Mouse (Mus musculus) embryonic fibroblast, embryonic 13.5 days (primary cell): ENCODE data around the gene Acap2. TPM values are rescaled to one million over a fixed set of nuclear protein-coding genes. Genes with fewer than 3 reads are reported as not detected.

ENCODE experiments used
- H3K27ac ChIP-seq: 2 replicates; pipeline ENCODE4 v1.5.1; 2012; ENCODE audit warnings: low read length, control low read depth, inconsistent platforms; ENCODE audit not compliant: insufficient read depth
- H3K4me1 ChIP-seq: 2 replicates; pipeline ENCODE4 v1.6.1; 2011; ENCODE audit warnings: low read length; ENCODE audit not compliant: control insufficient read depth, insufficient read depth
- H3K4me3 ChIP-seq: 2 replicates; pipeline ENCODE4 v1.5.1; 2011; ENCODE audit warnings: mild to moderate bottlenecking, control low read depth, low read length; ENCODE audit not compliant: insufficient read depth
- CTCF ChIP-seq: IDR thresholded peaks from 2 replicates; pipeline ENCODE4 v1.5.1; 2011; ENCODE audit warnings: mild to moderate bottlenecking, control low read depth, low read length, moderate library complexity, borderline replicate concordance; ENCODE audit not compliant: insufficient read depth
- POLR2A ChIP-seq: IDR thresholded peaks from 2 replicates; pipeline ENCODE4 v1.6.1; 2011; ENCODE audit warnings: low read depth, mild to moderate bottlenecking, control low read depth, low read length, moderate library complexity
- polyA plus RNA-seq: library from polyadenylated mRNA; stranded (reverse); fragments of >200 nt; gene quantifications from 2 replicates; pipeline ENCODE4 v1.2.4, GENCODE M21; 2011; ENCODE audit warnings: low read depth; ENCODE audit not compliant: missing spikeins, insufficient read length

Acap2 gene
- polyA plus RNA-seq, 1 experiment = 59.7 TPM

DNA sequence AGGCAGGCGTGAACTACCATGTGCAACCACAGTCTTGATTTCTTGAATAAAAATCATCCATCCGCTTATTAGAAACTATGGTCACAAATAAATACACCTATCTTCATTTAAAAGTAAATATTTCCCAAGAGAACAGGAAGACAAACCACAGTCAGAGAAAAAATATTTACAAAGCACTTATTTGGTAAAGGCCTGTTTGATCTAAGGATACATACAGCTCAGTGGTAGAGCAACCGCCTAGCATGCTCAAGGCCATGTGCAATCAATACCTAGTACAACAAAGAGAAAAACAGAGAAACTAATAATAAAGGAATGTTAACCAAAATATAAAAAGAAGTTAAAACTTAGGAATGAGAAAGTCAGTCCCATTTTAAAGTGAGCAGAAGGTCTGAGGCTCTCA lies 28.8 kb downstream of the Acap2 start:
- Histone ChIP-seq H3K4me3 (no peak overlapping the region), H3K4me1 (peaks cover 15% of the 10 kb centered on the region), H3K27ac (no peak overlapping the region)
- TF ChIP-seq CTCF (no peak), POLR2A (no peak)

DNA sequence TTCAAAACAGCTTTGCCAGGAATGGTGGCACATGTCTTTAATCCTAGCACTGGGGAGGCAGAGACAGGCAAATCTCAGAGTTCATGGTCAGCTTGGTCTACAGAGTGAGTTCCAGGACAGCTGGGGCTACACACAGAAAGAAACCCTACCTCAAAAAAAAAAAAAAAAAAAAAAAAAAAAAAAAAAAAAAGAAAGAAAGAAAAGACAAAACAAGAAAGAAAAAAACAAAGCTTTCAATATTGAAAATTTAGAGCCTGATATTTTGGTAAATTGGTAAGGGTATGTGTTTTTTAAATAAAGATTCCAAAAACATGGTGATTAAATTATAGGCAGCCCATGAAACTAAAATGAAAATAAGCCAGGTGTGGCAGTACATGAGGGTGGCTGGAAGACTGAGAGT lies 29.6 kb downstream of the Acap2 start:
- H3K4me3 ChIP-seq = no peak overlapping the region
- no peak for TF ChIP-seq POLR2A
- no peak for TF ChIP-seq CTCF
- no peak overlapping the region for H3K27ac ChIP-seq

DNA sequence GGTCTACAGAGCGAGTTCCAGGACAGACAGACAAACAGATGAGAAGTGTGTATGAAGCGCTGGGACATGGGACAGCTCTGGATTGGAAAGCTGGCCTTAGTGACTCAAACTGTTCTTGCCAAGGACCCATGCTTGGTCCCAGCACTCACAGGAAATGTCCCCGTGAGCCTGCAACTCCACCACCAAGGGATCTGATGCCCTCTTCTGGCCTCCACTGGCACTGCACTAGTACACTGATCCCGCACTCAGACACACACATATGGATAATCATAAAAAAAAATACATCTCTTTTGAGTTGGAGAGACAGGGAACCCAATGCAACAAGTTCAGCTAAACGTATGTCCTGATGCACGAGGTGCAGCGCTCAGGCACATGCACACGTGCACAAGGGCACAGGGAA lies 30.7 kb downstream of the Acap2 start:
- H3K4me1 ChIP-seq = peaks cover 14% of the 10 kb centered on the region
- no peak overlapping the region for H3K27ac ChIP-seq
- H3K4me3 ChIP-seq = no peak overlapping the region
- TF ChIP-seq POLR2A = no peak
- no peak for TF ChIP-seq CTCF

More for the DNA sequence above, 29.6 kb downstream of the Acap2 start:
- H3K4me1 ChIP-seq = peaks cover 15% of the 10 kb centered on the region

DNA sequence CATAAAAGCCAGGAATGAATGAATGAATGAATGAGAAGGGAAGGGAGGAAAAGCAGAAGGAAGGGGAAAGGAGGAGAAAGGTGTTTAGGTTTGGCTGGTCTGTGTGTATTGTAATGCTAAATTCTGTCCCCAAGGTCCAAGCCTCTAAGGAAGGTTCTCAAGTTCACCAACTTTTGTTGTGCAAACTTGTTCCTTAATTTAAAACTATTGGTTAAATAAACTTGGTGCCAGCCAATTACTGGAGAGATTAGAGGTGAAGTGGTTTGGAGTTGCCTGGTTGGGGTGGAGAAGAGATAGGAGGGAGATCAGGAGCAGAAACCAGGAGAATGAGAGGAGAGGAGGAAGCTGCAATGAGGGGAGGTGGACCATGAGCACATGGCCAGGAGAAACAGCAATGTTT lies 31.4 kb downstream of the Acap2 start:
- no peak for TF ChIP-seq POLR2A
- TF ChIP-seq CTCF = no peak
- H3K27ac ChIP-seq = no peak overlapping the region
- H3K4me1 ChIP-seq = peaks cover 14% of the 10 kb centered on the region
- H3K4me3 ChIP-seq = no peak overlapping the region

DNA sequence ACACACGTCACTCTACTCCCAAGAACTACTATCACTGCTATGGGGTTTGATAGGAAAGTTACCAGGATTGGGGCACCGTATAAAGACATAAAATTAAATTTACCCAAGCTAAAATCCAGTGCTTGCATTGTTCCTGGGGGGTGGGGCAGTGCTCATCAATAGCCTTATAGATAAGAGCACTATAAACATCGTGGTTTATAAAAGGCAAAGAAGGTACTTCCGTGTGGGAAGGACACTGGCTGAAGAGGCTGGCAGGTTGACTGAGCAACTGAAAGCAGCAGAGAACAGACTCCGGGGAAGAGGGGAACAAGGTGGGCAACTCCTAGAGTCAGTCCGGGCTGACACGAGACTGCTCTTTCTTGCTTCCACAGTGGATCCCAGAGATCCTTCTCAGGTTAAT lies 33.1 kb downstream of the Acap2 start:
- Histone ChIP-seq H3K4me1 (peaks cover 9% of the 10 kb centered on the region), H3K4me3 (no peak overlapping the region), H3K27ac (no peak overlapping the region)
- TF ChIP-seq CTCF (no peak), POLR2A (no peak)

DNA sequence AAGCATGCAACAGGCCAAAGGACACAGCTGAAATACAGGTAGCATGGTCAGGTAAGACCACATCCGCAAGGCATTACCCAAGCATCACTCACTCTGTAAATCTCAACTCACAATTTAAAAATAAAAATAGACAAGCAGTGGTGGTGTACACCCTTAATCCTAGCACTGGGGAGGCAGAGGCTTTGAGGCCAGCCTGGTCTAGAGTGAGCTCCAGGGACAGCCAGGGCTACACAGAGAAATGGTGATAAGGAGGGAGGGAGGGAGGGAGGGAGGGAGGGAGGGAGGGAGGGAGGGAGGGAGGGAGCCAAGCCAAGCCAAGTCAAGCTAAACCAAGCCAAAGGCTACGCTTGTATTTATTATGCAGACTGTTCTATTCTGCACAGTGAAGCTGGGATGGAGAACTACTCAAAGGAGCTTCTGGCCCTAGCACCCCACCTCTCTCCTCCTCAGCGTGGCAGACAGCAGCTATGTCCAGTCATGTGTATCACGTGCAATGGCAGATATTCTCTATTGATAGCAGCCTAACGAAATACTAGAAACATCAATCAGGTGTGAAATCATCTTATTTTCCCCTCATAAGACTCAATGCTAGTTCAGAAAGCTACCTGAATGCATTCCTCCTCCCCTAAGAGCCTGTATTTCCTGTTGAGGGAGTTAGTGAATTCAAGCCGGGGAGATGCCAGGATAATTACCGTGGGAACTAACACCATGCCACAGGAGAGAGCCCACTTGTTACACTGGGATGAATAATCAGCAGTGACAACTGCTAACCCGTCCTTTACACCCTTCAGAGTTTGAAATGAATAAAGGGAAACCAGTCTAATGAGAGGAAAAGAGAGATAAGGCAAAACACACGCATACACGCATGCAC lies 33.8 kb downstream of the Acap2 start:
- peaks cover 5% of the 10 kb centered on the region for H3K4me1 ChIP-seq
- TF ChIP-seq CTCF = no peak
- no peak for TF ChIP-seq POLR2A
- H3K27ac ChIP-seq = no peak overlapping the region
- H3K4me3 ChIP-seq = no peak overlapping the region

DNA sequence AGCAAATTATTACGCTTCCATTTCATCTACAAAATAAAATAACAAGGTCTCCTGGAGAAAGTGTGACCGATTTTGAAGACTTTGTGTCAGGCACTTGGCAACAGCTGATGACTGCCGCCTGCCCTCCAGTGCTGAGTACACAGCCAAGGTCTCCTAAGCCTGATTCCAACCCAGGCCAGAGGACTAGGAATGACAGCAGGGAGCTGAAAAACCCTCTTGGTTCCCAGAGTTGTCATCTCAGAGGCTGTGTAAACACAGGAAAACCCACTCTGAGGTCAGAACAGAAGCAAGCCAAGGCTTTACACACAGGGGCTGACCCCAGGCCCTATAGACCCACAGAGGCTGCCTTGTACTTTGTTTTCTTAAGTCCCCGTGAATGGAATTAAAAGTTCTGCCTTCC lies 35.1 kb downstream of the Acap2 start:
- 0 out of 2 replicates have a peak overlapping the region, but pooled peaks have one; percentile 38 for H3K27ac ChIP-seq
- H3K4me3 ChIP-seq = no peak overlapping the region
- H3K4me1 ChIP-seq = peaks cover 5% of the 10 kb centered on the region

DNA sequence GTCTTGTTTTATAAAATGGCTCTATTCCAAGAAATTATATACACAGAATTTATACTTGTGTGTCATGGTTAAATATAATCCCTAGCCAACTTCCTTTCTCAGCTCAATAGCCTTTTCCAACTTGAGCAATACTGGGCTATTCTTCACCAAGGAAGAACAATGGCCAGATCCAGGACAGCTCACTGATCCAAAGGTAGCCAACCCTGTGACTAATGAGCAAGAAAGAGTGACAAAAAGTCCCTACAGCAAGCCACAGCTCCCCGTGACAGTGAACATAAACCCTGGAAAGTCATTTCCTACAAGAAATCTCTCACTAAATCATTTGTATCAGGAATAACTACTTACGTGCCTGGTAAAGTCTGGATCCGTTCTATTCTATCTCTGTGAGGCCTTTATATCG lies 35.6 kb downstream of the Acap2 start:
- TF ChIP-seq CTCF (no peak), POLR2A (no peak)
- no peak overlapping the region for H3K27ac ChIP-seq
- peaks cover 5% of the 10 kb centered on the region for H3K4me1 ChIP-seq
- no peak overlapping the region for H3K4me3 ChIP-seq

More for the DNA sequence above, 35.1 kb downstream of the Acap2 start:
- TF ChIP-seq POLR2A (no peak), CTCF (no peak)

DNA sequence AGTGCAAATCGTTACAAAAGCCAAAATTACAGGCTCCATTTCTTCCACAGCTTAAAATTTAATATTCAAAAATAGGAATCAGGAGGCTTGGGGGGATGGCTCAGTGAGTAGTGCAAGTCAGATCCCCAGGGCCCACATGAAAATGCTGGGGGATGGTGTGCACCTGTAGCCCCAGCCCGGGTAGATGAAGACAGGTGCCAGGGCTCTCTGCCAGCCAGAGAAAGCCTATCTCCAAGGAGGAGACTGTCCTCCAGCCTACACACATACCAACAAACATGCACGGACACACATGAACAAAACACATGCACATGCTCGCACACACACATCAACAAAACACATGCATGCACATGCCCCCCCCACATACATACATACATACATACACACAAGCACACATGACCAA lies 36.9 kb downstream of the Acap2 start:
- Histone ChIP-seq H3K27ac (no peak overlapping the region), H3K4me1 (peaks cover 3% of the 10 kb centered on the region; the same call in 1 of the 2 replicates), H3K4me3 (no peak overlapping the region)
- TF ChIP-seq CTCF (no peak), POLR2A (no peak)

DNA sequence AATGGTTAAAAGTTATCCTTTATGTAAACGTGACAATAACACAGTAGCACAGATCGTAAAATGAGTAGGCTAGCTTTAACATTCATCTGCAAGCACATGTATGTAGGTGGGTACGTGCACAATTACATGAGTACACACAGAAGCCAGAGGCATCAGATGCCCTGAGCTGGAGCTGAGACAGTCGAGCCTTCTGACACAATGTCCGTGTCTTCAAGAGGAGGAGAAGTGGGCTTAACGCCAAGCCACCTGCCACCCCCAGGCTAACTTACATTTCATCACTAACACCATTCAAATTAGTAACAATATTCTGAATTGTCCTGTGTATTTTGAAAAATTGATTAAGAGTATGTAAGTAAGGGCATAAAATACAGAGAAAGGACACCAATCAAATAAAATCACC lies 40.6 kb downstream of the Acap2 start:
- Histone ChIP-seq H3K4me1 (no peaks in the 10 kb centered on the region), H3K4me3 (no peak overlapping the region), H3K27ac (no peak overlapping the region)
- TF ChIP-seq POLR2A (no peak), CTCF (no peak)

DNA sequence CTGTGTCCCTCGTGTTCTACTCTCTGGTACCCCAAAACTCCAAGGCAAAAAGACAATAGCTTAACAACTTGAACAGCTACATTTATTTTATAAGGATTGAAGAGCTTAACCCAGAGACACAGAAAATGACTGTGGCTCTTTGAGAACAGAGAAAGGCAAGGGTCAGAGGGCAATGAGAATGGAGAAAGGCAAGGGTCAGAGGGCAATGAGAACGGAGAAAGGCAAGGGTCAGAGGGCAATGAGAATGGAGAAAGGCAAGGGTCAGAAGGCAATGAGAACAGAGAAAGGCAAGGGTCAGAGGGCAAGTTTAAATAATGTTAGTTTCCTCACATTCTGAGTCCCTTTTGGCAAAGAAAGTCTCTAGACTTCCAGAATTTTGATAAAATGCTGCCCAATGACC lies 41.6 kb downstream of the Acap2 start:
- no peak overlapping the region for H3K27ac ChIP-seq

More for the DNA sequence above, 41.6 kb downstream of the Acap2 start:
- Histone ChIP-seq H3K4me1 (no peaks in the 10 kb centered on the region), H3K4me3 (no peak overlapping the region)
- no peak for TF ChIP-seq POLR2A
- TF ChIP-seq CTCF = no peak
